Mouse (Mus musculus): Measurements from ENCODE around the gene Ptpn14.

GRCm38 (mm10) chr1:189778343-189778742, 50.3 kb downstream of the Ptpn14 start:
- TF ChIP-seq CTCF (IDR thresholded peaks at IDR 0.05; ENCODE audit: low read depth) (no peak), EP300 (IDR thresholded peaks at IDR 0.05; ENCODE audit: low read depth) (no peak)
